Mouse (Mus musculus): ENCODE measurements around the gene AC131692.1.

DNA sequence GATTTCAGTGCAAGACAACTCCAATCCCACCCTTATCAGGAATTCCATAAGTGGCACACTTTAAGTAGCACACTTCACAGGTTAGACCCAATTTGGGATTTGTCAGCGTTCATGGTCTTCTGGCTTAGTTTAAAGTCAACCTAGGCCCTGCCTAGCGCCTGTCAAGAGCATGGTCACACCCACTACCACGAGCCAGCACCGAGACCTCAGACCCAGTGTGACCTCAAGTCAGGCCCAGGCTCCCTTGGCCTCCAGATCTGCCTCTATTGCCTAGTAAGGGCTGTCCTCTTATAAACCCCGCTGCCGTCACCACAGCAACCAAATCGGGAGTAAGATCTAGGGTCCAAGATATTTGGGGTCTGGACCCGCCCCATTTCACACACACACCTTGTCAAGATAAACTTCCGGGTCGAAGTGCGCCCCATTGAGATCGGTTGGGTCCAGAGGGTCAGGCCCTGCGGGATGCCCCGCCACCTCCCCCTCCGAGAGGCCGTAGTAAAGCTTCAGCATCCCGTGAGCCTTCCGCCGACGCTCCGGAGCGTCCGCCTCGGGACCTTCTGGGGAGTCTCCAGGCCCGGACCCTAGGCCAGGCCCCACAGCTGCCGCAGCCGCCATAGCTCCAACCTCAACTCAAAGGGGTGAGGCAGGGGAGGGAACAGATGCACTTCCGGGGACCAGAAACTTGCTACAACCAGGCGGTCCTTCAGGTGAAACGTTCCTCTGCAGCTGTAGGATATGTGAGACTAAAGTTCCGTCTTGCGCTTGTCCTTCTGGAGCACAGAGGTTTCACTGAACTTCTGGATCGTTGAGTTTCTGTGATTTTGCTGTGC, 17.4 kb upstream of the AC131692.1 start, which contains the start of gene Vps51:
- TF ChIP-seq POLR2A (IDR thresholded peaks at IDR 0.05; ENCODE audit: borderline replicate concordance, extremely low read depth, insufficient read depth, insufficient read length, poor library complexity, severe bottlenecking) (no peak), CTCF (IDR thresholded peaks at IDR 0.05; ENCODE audit: borderline replicate concordance, extremely low read depth, insufficient read depth, insufficient read length) (no peak)

Measured in brain, embryonic 14.5 days (tissue).